Mouse (Mus musculus) stomach, embryonic 15.5 days (tissue): ENCODE measurements around the gene Klre1. TPM values are rescaled to one million over a fixed set of nuclear protein-coding genes. Genes with fewer than 3 reads are reported as not detected.
A peak's percentile ranks its signal among the peaks of the same experiment; 100 is the strongest.

ENCODE experiments used
- ATAC-seq: fragments of 200-750 bp; cut with Nextera tagmentation; 2 replicates; pipeline ENCODE4 v1.8.0; 2017; ENCODE audit warnings: low read depth, moderate number of reproducible peaks, moderate TSS enrichment; ENCODE audit not compliant: insufficient read depth, low FRiP score
- H3K27ac ChIP-seq: fragments of 300-500 bp; sonication (generic); 2 replicates; pipeline ENCODE4 v1.5.1; 2015; ENCODE audit warnings: mild to moderate bottlenecking, inconsistent platforms
- H3K27me3 ChIP-seq: fragments of 300-500 bp; sonication (generic); replicated peaks from 2 replicates; pipeline ENCODE4 v1.6.1; 2015; ENCODE audit warnings: inconsistent platforms
- H3K36me3 ChIP-seq: fragments of 300-500 bp; sonication (generic); 2 replicates; pipeline ENCODE4 v1.6.1; 2015; ENCODE audit warnings: inconsistent platforms
- H3K4me1 ChIP-seq: fragments of 300-500 bp; sonication (generic); 2 replicates; pipeline ENCODE4 v1.6.1; 2015; ENCODE audit warnings: inconsistent platforms
- H3K4me2 ChIP-seq: fragments of 300-500 bp; sonication (generic); 2 replicates; pipeline ENCODE4 v1.6.1; 2015; ENCODE audit warnings: mild to moderate bottlenecking, inconsistent platforms
- H3K4me3 ChIP-seq: fragments of 300-500 bp; sonication (generic); replicated peaks from 2 replicates; pipeline ENCODE4 v1.5.1; 2015; ENCODE audit warnings: inconsistent platforms
- H3K9ac ChIP-seq: fragments of 300-500 bp; sonication (generic); 2 replicates; pipeline ENCODE4 v1.6.1; 2015; ENCODE audit warnings: inconsistent platforms
- H3K9me3 ChIP-seq: fragments of 300-500 bp; sonication (generic); 2 replicates; pipeline ENCODE4 v1.6.1; 2016; ENCODE audit warnings: inconsistent platforms
- WGBS: fragments of 180-500 bp; shearing (Covaris S2); methylation state at CpG from one replicate; pipeline ENCODE4 v1.1.7; 2015; 5-methylcytosine and 5-hydroxymethylcytosine counted together
- polyA plus RNA-seq: library from polyadenylated mRNA; unstranded; fragments of >200 nt; fragmentation: Nextera tagmentation; extraction: Ambion mirVana; gene quantifications from 2 replicates; pipeline ENCODE4 v1.2.1, GENCODE M21; 2015

Gene Klre1
- polyA plus RNA-seq, 1 experiment from 2014 or later, result not detected

GRCm38 (mm10) chr6:129543709-129544606 lies 33.7 kb upstream of the Klre1 start:
- Histone ChIP-seq H3K27ac (no peak overlapping the region), H3K27me3 (no peaks in the 10 kb centered on the region), H3K9ac (no peak overlapping the region), H3K36me3 (peaks cover 12% of the 10 kb centered on the region), H3K9me3 (no peaks in the 10 kb centered on the region), H3K4me3 (no peak overlapping the region), H3K4me2 (no peak overlapping the region), H3K4me1 (no peaks in the 10 kb centered on the region)
- ATAC-seq, result peak; percentile 60; the same call in 1 of the 2 replicates
- WGBS, result 47% methylated on average over 6 of the region's 6 CpGs

- 84% methylated on average over 2 of the region's 2 CpGs for WGBS
- no peaks in the 10 kb centered on the region for H3K9me3 ChIP-seq
- no peak overlapping the region for H3K4me2 ChIP-seq
- no peaks in the 10 kb centered on the region for H3K4me1 ChIP-seq
- no peak for ATAC-seq
- no peak overlapping the region for H3K9ac ChIP-seq
- no peaks in the 10 kb centered on the region for H3K36me3 ChIP-seq
- no peaks in the 10 kb centered on the region for H3K27me3 ChIP-seq
- no peak overlapping the region for H3K4me3 ChIP-seq
- no peak overlapping the region for H3K27ac ChIP-seq
Observed at GRCm38 (mm10) chr6:129547277-129547676, 30.4 kb upstream of the Klre1 start.

GRCm38 (mm10) chr6:129548009-129548408 lies 29.7 kb upstream of the Klre1 start:
- Histone ChIP-seq H3K4me3 (no peak overlapping the region), H3K36me3 (no peaks in the 10 kb centered on the region), H3K27ac (no peak overlapping the region), H3K4me1 (no peaks in the 10 kb centered on the region), H3K4me2 (no peak overlapping the region), H3K9ac (no peak overlapping the region), H3K27me3 (no peaks in the 10 kb centered on the region), H3K9me3 (no peaks in the 10 kb centered on the region)
- WGBS, result 46% methylated on average over 3 of the region's 3 CpGs
- ATAC-seq, result no peak

GRCm38 (mm10) chr6:129557298-129558023 lies 20.2 kb upstream of the Klre1 start:
- peak; percentile 84 for ATAC-seq
- Histone ChIP-seq H3K27me3 (no peaks in the 10 kb centered on the region), H3K9me3 (no peaks in the 10 kb centered on the region), H3K27ac (no peak overlapping the region), H3K4me1 (no peaks in the 10 kb centered on the region), H3K4me2 (no peak overlapping the region), H3K36me3 (no peaks in the 10 kb centered on the region), H3K9ac (no peak overlapping the region), H3K4me3 (no peak overlapping the region)

GRCm38 (mm10) chr6:129558946-129559640 lies 18.6 kb upstream of the Klre1 start:
- WGBS, result 19% methylated on average over 12 of the region's 12 CpGs
- Histone ChIP-seq H3K4me2 (no peak overlapping the region), H3K4me3 (no peak overlapping the region), H3K9ac (no peak overlapping the region), H3K9me3 (no peaks in the 10 kb centered on the region), H3K36me3 (no peaks in the 10 kb centered on the region), H3K4me1 (no peaks in the 10 kb centered on the region), H3K27me3 (no peaks in the 10 kb centered on the region), H3K27ac (no peak overlapping the region)
- ATAC-seq, result peak; percentile 58; the same call in 1 of the 2 replicates

GRCm38 (mm10) chr6:129559641-129560027 lies 18.1 kb upstream of the Klre1 start:
- H3K27ac ChIP-seq, result no peak overlapping the region
- 51% methylated on average over 4 of the region's 4 CpGs for WGBS
- H3K27me3 ChIP-seq, result no peaks in the 10 kb centered on the region
- H3K4me3 ChIP-seq, result no peak overlapping the region
- no peaks in the 10 kb centered on the region for H3K4me1 ChIP-seq
- no peaks in the 10 kb centered on the region for H3K36me3 ChIP-seq
- no peaks in the 10 kb centered on the region for H3K9me3 ChIP-seq
- no peak overlapping the region for H3K4me2 ChIP-seq
- ATAC-seq, result no peak
- H3K9ac ChIP-seq, result no peak overlapping the region

GRCm38 (mm10) chr6:129565257-129565656 lies 12.4 kb upstream of the Klre1 start:
- H3K9me3 ChIP-seq, result no peaks in the 10 kb centered on the region
- no peak overlapping the region for H3K27ac ChIP-seq
- ATAC-seq, result no peak
- H3K4me2 ChIP-seq, result no peak overlapping the region
- no peaks in the 10 kb centered on the region for H3K4me1 ChIP-seq
- H3K9ac ChIP-seq, result no peak overlapping the region
- H3K36me3 ChIP-seq, result no peaks in the 10 kb centered on the region
- H3K27me3 ChIP-seq, result no peaks in the 10 kb centered on the region
- no peak overlapping the region for H3K4me3 ChIP-seq
- 72% methylated on average over 2 of the region's 2 CpGs for WGBS

GRCm38 (mm10) chr6:129575315-129575714 lies 2.4 kb upstream of the Klre1 start:
- H3K27ac ChIP-seq, result no peak overlapping the region
- H3K4me3 ChIP-seq, result no peak overlapping the region
- no peak overlapping the region for H3K9ac ChIP-seq
- 23% methylated on average over 2 of the region's 2 CpGs for WGBS
- H3K27me3 ChIP-seq, result no peaks in the 10 kb centered on the region
- no peaks in the 10 kb centered on the region for H3K9me3 ChIP-seq
- no peaks in the 10 kb centered on the region for H3K4me1 ChIP-seq
- H3K36me3 ChIP-seq, result no peaks in the 10 kb centered on the region
- no peak overlapping the region for H3K4me2 ChIP-seq
- ATAC-seq, result no peak

GRCm38 (mm10) chr6:129581274-129581673 lies 3.6 kb downstream of the Klre1 start:
- Histone ChIP-seq H3K9me3 (no peaks in the 10 kb centered on the region), H3K4me2 (no peak overlapping the region), H3K36me3 (no peaks in the 10 kb centered on the region), H3K4me3 (no peak overlapping the region), H3K27ac (no peak overlapping the region), H3K9ac (no peak overlapping the region), H3K27me3 (no peaks in the 10 kb centered on the region), H3K4me1 (no peaks in the 10 kb centered on the region)
- no peak for ATAC-seq
- whole genome bisulfite sequencing, result 69% methylated on average over 4 of the region's 4 CpGs

GRCm38 (mm10) chr6:129581896-129582295 lies 4.2 kb downstream of the Klre1 start:
- no peak overlapping the region for H3K9ac ChIP-seq
- no peak overlapping the region for H3K27ac ChIP-seq
- no peak overlapping the region for H3K4me3 ChIP-seq
- no peaks in the 10 kb centered on the region for H3K9me3 ChIP-seq
- no peaks in the 10 kb centered on the region for H3K4me1 ChIP-seq
- 69% methylated on average over 4 of the region's 4 CpGs for WGBS
- no peak overlapping the region for H3K4me2 ChIP-seq
- H3K27me3 ChIP-seq, result no peaks in the 10 kb centered on the region
- H3K36me3 ChIP-seq, result no peaks in the 10 kb centered on the region
- no peak for ATAC-seq

- Histone ChIP-seq H3K4me2 (no peak overlapping the region), H3K4me3 (no peak overlapping the region), H3K27me3 (no peaks in the 10 kb centered on the region), H3K9me3 (no peaks in the 10 kb centered on the region), H3K9ac (no peak overlapping the region), H3K36me3 (no peaks in the 10 kb centered on the region), H3K27ac (no peak overlapping the region), H3K4me1 (no peaks in the 10 kb centered on the region)
- no peak for ATAC-seq
- WGBS, result 73% methylated on average over 3 of the region's 3 CpGs
Observed at GRCm38 (mm10) chr6:129583014-129583413, 5.3 kb downstream of the Klre1 start.

- ATAC-seq, result no peak
- WGBS, result 69% methylated on average over 3 of the region's 3 CpGs
- no peaks in the 10 kb centered on the region for H3K27me3 ChIP-seq
Observed at GRCm38 (mm10) chr6:129591508-129591907, 13.8 kb downstream of the Klre1 start, which contains the start of gene Klrd1. Klrd1 (plus strand) TSS chr6:129591782.

More at GRCm38 (mm10) chr6:129591508-129591907, 13.8 kb downstream of the Klre1 start, which contains the start of gene Klrd1:
- Histone ChIP-seq H3K9ac (no peak within 1 kb of the TSS), H3K4me1 (no peaks in the 10 kb centered on the region), H3K27ac (no peak within 1 kb of the TSS), H3K4me2 (no peak within 1 kb of the TSS), H3K36me3 (no peaks in the 10 kb centered on the region), H3K4me3 (no peak within 1 kb of the TSS), H3K9me3 (no peaks in the 10 kb centered on the region)
